Comparison of ENCODE assay signal across 1 mouse cellular context in genomic region chr12:73610831-73611370, GRCm38 (mm10).
A peak's percentile ranks its signal among the peaks of the same experiment; 100 is the strongest.
TF ChIP-seq lines count a peak whose summit lies in the region.

No protein-coding gene starts in this region.

TF ChIP-seq in CH12.LX, 34 proteins besides CTCF, POLR2A, EP300 and RAD21 (continued from another document):
- TF ChIP-seq ZKSCAN1 (IDR thresholded peaks at IDR 0.05; ENCODE audit: borderline replicate concordance, low read depth, low read length): no peak
- TF ChIP-seq JUN (IDR thresholded peaks at IDR 0.05; ENCODE audit: insufficient read depth, low read depth, low read length): no peak
- TF ChIP-seq BHLHE40 (IDR thresholded peaks at IDR 0.05; ENCODE audit: low read depth, low read length): peak; percentile 46; the same call in 1 of the 2 replicates
- TF ChIP-seq ZC3H11A (IDR thresholded peaks at IDR 0.05; ENCODE audit: low read depth, low read length): no peak
- no peak for TF ChIP-seq SMC3 (IDR thresholded peaks at IDR 0.05; ENCODE audit: low read depth, low read length)
- TF ChIP-seq TBP (conservative IDR thresholded peaks at IDR 0.05; ENCODE audit: low read depth, low read length): no peak
- no peak for TF ChIP-seq ZMIZ1 (IDR thresholded peaks at IDR 0.05; ENCODE audit: low read depth, low read length)
- TF ChIP-seq ELF1 (IDR thresholded peaks at IDR 0.05; ENCODE audit: low read depth, low read length): peak; percentile 50; the same call in 1 of the 2 replicates
- no peak for TF ChIP-seq MAFK (IDR thresholded peaks at IDR 0.05; ENCODE audit: insufficient replicate concordance, low read length)
- TF ChIP-seq ETS1 (conservative IDR thresholded peaks at IDR 0.05; ENCODE audit: low read depth, low read length): peak; percentile 47
- no peak for TF ChIP-seq SIN3A (IDR thresholded peaks at IDR 0.05; ENCODE audit: low read length)
- 0 out of 2 replicates have a peak, but pooled peaks have one; percentile 15 for TF ChIP-seq CHD2 (IDR thresholded peaks at IDR 0.05; ENCODE audit: low read length)
